Mouse (Mus musculus): ENCODE results near the gene Mrps27.
A peak's percentile ranks its signal among the peaks of the same experiment; 100 is the strongest.

Mrps27 gene

GRCm38 (mm10) chr13:99352758-99353489 is 8.3 kb downstream of the Mrps27 start:
- DNase-seq = peak; percentile 98

DNA sequence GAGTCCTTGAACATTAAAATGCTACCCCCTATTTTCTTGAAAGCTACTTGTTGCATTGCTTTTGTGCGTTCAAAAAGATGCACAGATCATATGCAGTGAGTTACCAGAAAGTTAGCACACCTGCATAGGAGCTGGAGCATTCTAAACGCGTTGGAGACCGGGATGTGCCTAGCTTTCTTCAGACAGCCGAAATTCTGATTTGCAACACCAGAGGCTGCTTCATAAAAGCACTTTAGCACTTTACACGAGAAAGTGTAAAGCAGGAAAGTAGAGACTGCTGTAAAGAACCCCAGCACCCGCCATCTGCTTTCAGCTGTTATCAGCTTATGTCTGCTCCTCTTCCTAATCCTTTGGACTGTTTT is 8.9 kb downstream of the Mrps27 start:
- no peak for DNase-seq

DNA sequence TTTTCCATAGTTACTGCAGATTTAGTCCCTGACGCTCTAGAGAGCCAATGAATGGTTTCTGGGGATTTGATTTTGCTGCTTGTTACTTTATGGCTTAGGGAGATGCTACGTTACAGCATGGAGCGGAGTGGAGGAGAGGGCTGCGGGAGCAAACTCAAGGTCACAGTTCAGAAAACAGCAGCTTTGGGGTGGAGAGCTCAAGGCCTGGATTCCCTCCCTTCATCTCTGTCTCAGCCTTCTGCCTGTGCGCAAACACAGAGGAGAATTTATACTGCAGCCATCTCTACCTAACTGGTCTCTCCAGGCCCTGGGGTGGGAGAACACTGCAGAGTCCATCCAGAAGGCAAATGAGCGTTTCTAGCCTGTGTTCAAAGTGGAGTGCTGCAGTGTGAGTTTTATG is 10.5 kb downstream of the Mrps27 start:
- no peak for DNase-seq

GRCm38 (mm10) chr13:99355861-99356260 is 11.3 kb downstream of the Mrps27 start:
- DNase-seq = no peak

GRCm38 (mm10) chr13:99356428-99357265 is 12.1 kb downstream of the Mrps27 start:
- no peak for DNase-seq

- DNase-seq = peak; percentile 83
Observed at GRCm38 (mm10) chr13:99358921-99359320, 14.3 kb downstream of the Mrps27 start.

GRCm38 (mm10) chr13:99363866-99364265 is 19.3 kb downstream of the Mrps27 start:
- DNase-seq = no peak

- no peak for DNase-seq
Observed at GRCm38 (mm10) chr13:99366422-99367175, 22.0 kb downstream of the Mrps27 start.

GRCm38 (mm10) chr13:99367554-99368174 is 23.1 kb downstream of the Mrps27 start:
- peak; percentile 68 for DNase-seq

DNA sequence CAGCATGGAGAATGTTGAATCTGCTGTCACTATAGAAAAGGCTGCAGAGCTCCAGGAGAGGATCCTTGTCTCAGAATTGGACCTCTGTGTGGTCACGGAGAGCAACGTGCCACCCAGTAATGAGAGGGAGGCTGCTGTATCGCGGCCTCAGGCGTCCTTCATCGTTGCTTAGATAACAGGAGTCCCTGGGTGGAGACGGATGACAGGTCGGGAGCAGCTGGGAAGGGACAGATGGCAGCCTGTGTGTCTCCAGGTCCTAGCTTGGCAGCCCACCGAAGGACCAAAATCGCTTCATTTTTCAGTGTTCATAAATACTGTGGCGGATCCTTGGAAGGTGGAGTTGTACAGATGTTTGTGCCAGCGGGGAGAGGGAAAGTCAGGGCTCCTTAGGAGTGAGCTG is 24.5 kb downstream of the Mrps27 start:
- DNase-seq = peak; percentile 84

- DNase-seq = no peak
Observed at GRCm38 (mm10) chr13:99371285-99371684, 26.7 kb downstream of the Mrps27 start.

DNA sequence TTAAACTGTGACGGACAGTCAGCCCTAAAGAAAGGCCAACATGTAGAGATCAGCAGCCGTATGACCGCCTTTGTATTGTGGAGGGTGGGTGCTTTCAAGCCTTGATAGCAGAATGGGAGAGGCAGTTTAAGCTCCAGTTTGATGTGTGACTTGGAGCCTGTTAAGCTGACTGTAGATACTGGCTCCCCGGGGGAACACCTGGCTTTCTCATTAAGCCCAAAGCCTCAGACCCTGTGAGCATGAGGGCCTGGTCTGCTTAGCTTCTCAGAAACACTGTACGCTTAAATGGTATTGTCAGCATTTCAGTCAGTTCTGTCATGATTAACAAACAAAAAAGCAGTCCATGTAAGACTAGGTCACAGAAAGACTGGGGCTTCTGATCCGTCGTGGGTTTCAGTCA is 29.1 kb downstream of the Mrps27 start:
- DNase-seq = no peak

GRCm38 (mm10) chr13:99374191-99374590 is 29.6 kb downstream of the Mrps27 start:
- no peak for DNase-seq

GRCm38 (mm10) chr13:99375550-99375949 is 31.0 kb downstream of the Mrps27 start:
- DNase-seq = peak; percentile 76

GRCm38 (mm10) chr13:99377055-99377454 is 32.5 kb downstream of the Mrps27 start:
- no peak for DNase-seq

- no peak for DNase-seq
Observed at GRCm38 (mm10) chr13:99378223-99378622, 33.6 kb downstream of the Mrps27 start.

- no peak for DNase-seq
Observed at GRCm38 (mm10) chr13:99382373-99382772, 37.8 kb downstream of the Mrps27 start.

GRCm38 (mm10) chr13:99384555-99385203 is 40.1 kb downstream of the Mrps27 start:
- no peak for DNase-seq

DNA sequence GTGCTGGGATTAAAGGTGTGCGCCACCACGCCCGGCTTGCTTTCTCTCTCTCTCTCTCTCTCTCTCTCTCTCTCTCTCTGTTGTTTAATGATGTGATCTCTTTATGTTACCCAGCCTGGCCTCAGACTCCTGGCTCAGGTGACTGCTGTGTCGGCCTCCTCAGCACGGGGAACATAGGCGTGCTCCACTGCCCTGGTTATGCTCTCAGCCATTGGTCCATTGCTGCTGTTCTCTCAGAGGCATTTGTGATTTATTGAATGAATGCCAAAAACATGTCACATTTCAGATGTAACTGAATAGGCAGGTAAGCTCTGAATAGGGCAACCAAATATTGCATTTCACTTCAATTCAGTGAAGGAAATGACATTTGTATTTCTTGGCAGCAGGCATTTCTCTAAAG is 41.3 kb downstream of the Mrps27 start:
- DNase-seq = no peak

- no peak for DNase-seq
Observed at GRCm38 (mm10) chr13:99386341-99386740, 41.8 kb downstream of the Mrps27 start.

- no peak for DNase-seq
Observed at GRCm38 (mm10) chr13:99387901-99388811, 43.6 kb downstream of the Mrps27 start.

All from cerebellum, adult 11-12 months (tissue).